Mouse (Mus musculus) embryo, embryonic 11 days (tissue): ENCODE results near the gene Gm37240.
"Not testable (repeated sequence)": the region's sequence is repeated elsewhere in the genome, so short reads cannot be mapped to it uniquely, and the experiment has no call there.

Experiments used
- DNase-seq: peaks from one replicate; pipeline ENCODE4 v3.0.0-alpha.2; 2015

Gm37240 gene

GRCm38 (mm10) chr3:85619345-85619744 lies 268.0 kb downstream of the Gm37240 start:
- DNase-seq, result no peak

- DNase-seq, result no peak
These were observed 268.4 kb downstream of the Gm37240 start for GRCm38 (mm10) chr3:85618885-85619284.

GRCm38 (mm10) chr3:85616389-85616788 lies 270.9 kb downstream of the Gm37240 start:
- no peak for DNase-seq

- no peak for DNase-seq
These were observed 279.6 kb downstream of the Gm37240 start for GRCm38 (mm10) chr3:85607753-85608152.

GRCm38 (mm10) chr3:85606912-85607311 lies 280.4 kb downstream of the Gm37240 start:
- DNase-seq, result no peak

GRCm38 (mm10) chr3:85603811-85604210 lies 283.5 kb downstream of the Gm37240 start:
- DNase-seq, result no peak

GRCm38 (mm10) chr3:85601841-85602305 lies 285.4 kb downstream of the Gm37240 start:
- DNase-seq, result peak; percentile 28

GRCm38 (mm10) chr3:85599526-85599925 lies 287.8 kb downstream of the Gm37240 start:
- no peak for DNase-seq

GRCm38 (mm10) chr3:85594452-85594851 lies 292.9 kb downstream of the Gm37240 start:
- no peak for DNase-seq

- no peak for DNase-seq
These were observed 294.6 kb downstream of the Gm37240 start for GRCm38 (mm10) chr3:85592640-85593252.

- DNase-seq, result no peak
These were observed 295.3 kb downstream of the Gm37240 start for GRCm38 (mm10) chr3:85592067-85592466.

- no peak for DNase-seq
These were observed 297.1 kb downstream of the Gm37240 start for GRCm38 (mm10) chr3:85590090-85590754.

GRCm38 (mm10) chr3:85588701-85589100 lies 298.6 kb downstream of the Gm37240 start:
- no peak for DNase-seq

GRCm38 (mm10) chr3:85584966-85585365 lies 302.4 kb downstream of the Gm37240 start:
- DNase-seq, result no peak

GRCm38 (mm10) chr3:85583194-85583593 lies 304.1 kb downstream of the Gm37240 start:
- no peak for DNase-seq

- no peak for DNase-seq
These were observed 304.6 kb downstream of the Gm37240 start for GRCm38 (mm10) chr3:85582726-85583125.

- DNase-seq, result peak; percentile 98
These were observed 313.2 kb downstream of the Gm37240 start, which contains the start of gene Gatb for GRCm38 (mm10) chr3:85573864-85574830. TSS of gene Gatb (plus strand) at chr3:85574119.

GRCm38 (mm10) chr3:85573216-85573863 lies 314.0 kb downstream of the Gm37240 start:
- DNase-seq, result no peak

- not testable (repeated sequence) for DNase-seq
These were observed 314.8 kb downstream of the Gm37240 start for GRCm38 (mm10) chr3:85572502-85572901.

GRCm38 (mm10) chr3:85571276-85571675 lies 316.0 kb downstream of the Gm37240 start:
- DNase-seq, result peak; percentile 81

GRCm38 (mm10) chr3:85564603-85565002 lies 322.7 kb downstream of the Gm37240 start:
- DNase-seq, result no peak

GRCm38 (mm10) chr3:85553731-85554277 lies 333.5 kb downstream of the Gm37240 start:
- no peak for DNase-seq
